Mouse (Mus musculus) hindbrain, embryonic 11.5 days (tissue): Measurements from ENCODE around the gene Paxbp1. TPM values are rescaled to one million over a fixed set of nuclear protein-coding genes. Genes with fewer than 3 reads are reported as not detected.

Experiments
- ATAC-seq: fragments of 200-750 bp; cut with Nextera tagmentation; 2 replicates; pipeline ENCODE4 v1.8.0; 2017; ENCODE audit warnings: mild to moderate bottlenecking, moderate TSS enrichment, moderate library complexity; ENCODE audit not compliant: low FRiP score
- DNase-seq: peaks from one replicate; pipeline ENCODE4 v3.0.0-alpha.2; 2015; ENCODE audit warnings: low spot score
- H3K27ac ChIP-seq: fragments of 300-500 bp; sonication (generic); 2 replicates; pipeline ENCODE4 v1.5.1; 2014; ENCODE audit warnings: mild to moderate bottlenecking, low read depth, low read length
- H3K27me3 ChIP-seq: fragments of 300-500 bp; sonication (generic); 2 replicates; pipeline ENCODE4 v1.6.1; 2014; ENCODE audit warnings: mild to moderate bottlenecking, low read length, moderate library complexity, mixed read lengths; ENCODE audit not compliant: control insufficient read depth, insufficient read depth
- H3K36me3 ChIP-seq: fragments of 300-500 bp; sonication (generic); 2 replicates; pipeline ENCODE4 v1.6.1; 2014; ENCODE audit warnings: mild to moderate bottlenecking, low read length, moderate library complexity, mixed read lengths; ENCODE audit not compliant: control insufficient read depth, insufficient read depth
- H3K4me1 ChIP-seq: fragments of 300-500 bp; sonication (generic); replicated peaks from 2 replicates; pipeline ENCODE4 v1.6.1; 2014; ENCODE audit warnings: low read length, mixed read lengths; ENCODE audit not compliant: control insufficient read depth, insufficient read depth
- H3K4me2 ChIP-seq: fragments of 300-500 bp; sonication (generic); replicated peaks from 2 replicates; pipeline ENCODE4 v1.6.1; 2014; ENCODE audit warnings: mild to moderate bottlenecking, low read depth, low read length
- H3K4me3 ChIP-seq: fragments of 300-500 bp; sonication (generic); 2 replicates; pipeline ENCODE4 v1.5.1; 2014; ENCODE audit warnings: low read depth, low read length
- H3K9ac ChIP-seq: fragments of 300-500 bp; sonication (generic); 2 replicates; pipeline ENCODE4 v1.6.1; 2014; ENCODE audit warnings: low read depth, low read length
- H3K9me3 ChIP-seq: fragments of 300-500 bp; sonication (generic); 2 replicates; pipeline ENCODE4 v1.6.1; 2016; ENCODE audit warnings: low read length; ENCODE audit not compliant: control insufficient read depth
- WGBS: fragments of 180-500 bp; shearing (Covaris S2); extraction: QIAGEN DNeasy Blood & Tissue Kit; methylation state at CpG from one replicate; pipeline ENCODE4 v1.1.7; 2014; 5-methylcytosine and 5-hydroxymethylcytosine counted together
- polyA plus RNA-seq: library from polyadenylated mRNA; unstranded; fragments of >200 nt; fragmentation: Nextera tagmentation; extraction: Ambion mirVana; gene quantifications from 2 replicates; pipeline ENCODE4 v1.2.1, GENCODE M21; 2014

Gene Paxbp1
- polyA plus RNA-seq, 1 experiment from 2014 or later, result 104 TPM

DNA sequence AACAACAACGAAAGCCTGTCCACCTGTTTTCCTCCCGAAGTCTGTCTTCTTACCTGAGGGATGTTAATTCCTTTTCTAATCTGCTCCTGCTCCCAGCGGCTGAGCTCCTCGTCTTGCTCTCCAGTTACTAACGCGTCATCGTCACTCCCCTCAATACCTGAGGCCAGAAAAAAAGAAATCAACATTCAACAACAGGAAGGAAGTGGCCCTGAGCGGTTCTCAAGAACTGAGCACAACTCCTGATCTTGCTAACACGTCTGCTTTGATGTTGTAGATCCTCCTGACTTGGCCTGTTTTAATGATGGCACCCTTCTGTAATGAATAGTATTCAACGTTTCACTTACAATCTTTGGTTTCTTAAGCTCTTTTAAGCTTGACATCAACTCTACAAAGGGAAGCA is 8.5 kb downstream of the Paxbp1 start:
- H3K4me2 ChIP-seq, result no peak overlapping the region
- no peak overlapping the region for H3K4me3 ChIP-seq
- 93% methylated on average over 10 of the region's 10 CpGs for WGBS
- no peak for ATAC-seq
- no peak overlapping the region for H3K9ac ChIP-seq
- H3K9me3 ChIP-seq, result no peaks in the 10 kb centered on the region
- H3K27ac ChIP-seq, result no peak overlapping the region
- DNase-seq, result no peak
- H3K4me1 ChIP-seq, result no peaks in the 10 kb centered on the region
- peaks cover 8% of the 10 kb centered on the region; the same call in 1 of the 2 replicates for H3K36me3 ChIP-seq
- H3K27me3 ChIP-seq, result no peaks in the 10 kb centered on the region

DNA sequence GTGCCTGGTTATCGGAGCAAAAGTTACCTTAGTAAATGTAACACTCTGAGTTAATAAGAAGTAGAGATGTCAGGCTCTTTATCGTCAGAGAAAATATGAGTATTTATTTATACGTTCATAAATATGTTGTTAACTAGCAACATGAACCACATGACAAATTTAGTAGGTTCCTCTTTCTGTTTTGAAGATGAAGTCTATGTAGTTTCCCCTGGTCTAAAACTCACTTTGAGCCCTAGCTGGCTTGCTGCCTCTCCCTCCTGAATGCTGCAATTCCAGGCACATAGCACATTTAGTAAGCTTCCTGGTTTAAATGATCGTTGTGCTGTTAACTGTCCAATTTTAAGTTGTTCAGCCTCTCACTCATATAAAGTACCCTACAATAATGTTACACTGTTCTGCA is 13.6 kb downstream of the Paxbp1 start:
- Histone ChIP-seq H3K4me1 (no peaks in the 10 kb centered on the region), H3K36me3 (peaks cover 14% of the 10 kb centered on the region), H3K27ac (no peak overlapping the region), H3K9ac (no peak overlapping the region), H3K4me2 (no peak overlapping the region), H3K9me3 (no peaks in the 10 kb centered on the region), H3K27me3 (no peaks in the 10 kb centered on the region), H3K4me3 (no peak overlapping the region)
- DNase-seq (no peak), ATAC-seq (no peak)
- WGBS, result 93% methylated on average over 4 of the region's 4 CpGs

DNA sequence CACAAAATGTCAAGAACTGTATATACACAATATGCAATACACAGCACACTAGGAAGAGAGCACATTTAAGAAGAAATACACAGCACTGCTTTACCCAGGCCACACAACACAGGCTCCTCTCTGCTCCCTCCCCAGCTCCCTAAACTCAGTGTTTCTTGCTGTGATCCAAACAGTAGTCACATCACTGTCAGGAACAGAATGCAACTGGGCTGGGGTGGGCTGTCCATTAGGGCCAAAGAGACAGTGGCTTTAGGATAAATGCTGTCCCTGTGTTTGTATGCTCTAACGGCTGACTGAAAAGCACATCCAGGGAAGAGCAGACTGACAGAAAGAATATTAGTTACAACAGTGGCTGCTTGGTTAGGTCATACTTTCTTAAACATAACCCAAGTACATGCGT is 14.4 kb downstream of the Paxbp1 start:
- no peaks in the 10 kb centered on the region for H3K27me3 ChIP-seq

GRCm38 (mm10) chr16:91029161-91029743 is 15.1 kb downstream of the Paxbp1 start:
- Histone ChIP-seq H3K9ac (no peak overlapping the region), H3K27ac (no peak overlapping the region), H3K27me3 (no peaks in the 10 kb centered on the region), H3K4me1 (no peaks in the 10 kb centered on the region), H3K9me3 (no peaks in the 10 kb centered on the region), H3K4me2 (no peak overlapping the region), H3K4me3 (no peak overlapping the region), H3K36me3 (peaks cover 23% of the 10 kb centered on the region)
- no peak for DNase-seq
- WGBS, result 93% methylated on average over 8 of the region's 8 CpGs
- ATAC-seq, result no peak

More for the DNA sequence above, 14.4 kb downstream of the Paxbp1 start:
- Histone ChIP-seq H3K27ac (no peak overlapping the region), H3K9me3 (no peaks in the 10 kb centered on the region), H3K4me3 (no peak overlapping the region), H3K4me2 (no peak overlapping the region), H3K36me3 (peaks cover 18% of the 10 kb centered on the region), H3K9ac (no peak overlapping the region), H3K4me1 (no peaks in the 10 kb centered on the region)
- ATAC-seq (no peak), DNase-seq (no peak)
- WGBS, result 85% methylated on average over 2 of the region's 2 CpGs

DNA sequence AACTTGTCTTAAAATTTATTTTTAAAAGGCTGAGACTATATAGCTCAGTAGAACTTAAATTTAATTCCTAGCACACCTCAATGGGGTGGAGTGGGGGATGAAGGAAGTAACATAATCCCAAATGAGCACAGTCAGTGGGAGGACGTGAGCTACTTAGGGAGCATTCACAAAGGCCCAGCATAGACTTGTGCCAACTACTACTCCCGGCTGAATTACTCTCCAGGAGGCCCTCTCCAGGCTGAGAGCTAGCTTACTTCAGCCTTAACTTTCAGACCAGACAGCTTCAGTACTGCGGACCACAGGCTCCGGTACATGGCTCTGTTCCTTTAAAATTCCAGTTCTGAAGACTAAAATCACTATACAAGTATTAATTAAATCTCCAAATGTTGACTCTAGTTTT is 18.1 kb downstream of the Paxbp1 start:
- ATAC-seq, result no peak
- WGBS, result 89% methylated on average over 4 of the region's 4 CpGs
- H3K27me3 ChIP-seq, result no peaks in the 10 kb centered on the region

GRCm38 (mm10) chr16:91023384-91023783 is 21.0 kb downstream of the Paxbp1 start:
- DNase-seq, result peak; percentile 29
- WGBS, result 81% methylated on average over 1 of the region's 1 CpGs
- peaks cover 38% of the 10 kb centered on the region for H3K36me3 ChIP-seq

More for the DNA sequence above, 18.1 kb downstream of the Paxbp1 start:
- Histone ChIP-seq H3K36me3 (peaks cover 33% of the 10 kb centered on the region), H3K27ac (no peak overlapping the region), H3K9ac (no peak overlapping the region), H3K9me3 (no peaks in the 10 kb centered on the region), H3K4me3 (no peak overlapping the region), H3K4me2 (no peak overlapping the region), H3K4me1 (no peaks in the 10 kb centered on the region)
- no peak for DNase-seq

GRCm38 (mm10) chr16:91020842-91021483 is 23.4 kb downstream of the Paxbp1 start:
- DNase-seq, result no peak
- Histone ChIP-seq H3K9ac (no peak overlapping the region), H3K4me1 (no peaks in the 10 kb centered on the region), H3K27ac (no peak overlapping the region), H3K36me3 (peaks cover 30% of the 10 kb centered on the region), H3K4me3 (no peak overlapping the region), H3K27me3 (no peaks in the 10 kb centered on the region), H3K9me3 (no peaks in the 10 kb centered on the region), H3K4me2 (no peak overlapping the region)
- 94% methylated on average over 10 of the region's 10 CpGs for WGBS
- ATAC-seq, result no peak

More at GRCm38 (mm10) chr16:91023384-91023783, 21.0 kb downstream of the Paxbp1 start:
- H3K9me3 ChIP-seq, result no peaks in the 10 kb centered on the region
- no peak for ATAC-seq
- no peak overlapping the region for H3K9ac ChIP-seq
- H3K27ac ChIP-seq, result no peak overlapping the region
- no peaks in the 10 kb centered on the region for H3K27me3 ChIP-seq
- H3K4me1 ChIP-seq, result no peaks in the 10 kb centered on the region
- no peak overlapping the region for H3K4me3 ChIP-seq
- H3K4me2 ChIP-seq, result no peak overlapping the region

DNA sequence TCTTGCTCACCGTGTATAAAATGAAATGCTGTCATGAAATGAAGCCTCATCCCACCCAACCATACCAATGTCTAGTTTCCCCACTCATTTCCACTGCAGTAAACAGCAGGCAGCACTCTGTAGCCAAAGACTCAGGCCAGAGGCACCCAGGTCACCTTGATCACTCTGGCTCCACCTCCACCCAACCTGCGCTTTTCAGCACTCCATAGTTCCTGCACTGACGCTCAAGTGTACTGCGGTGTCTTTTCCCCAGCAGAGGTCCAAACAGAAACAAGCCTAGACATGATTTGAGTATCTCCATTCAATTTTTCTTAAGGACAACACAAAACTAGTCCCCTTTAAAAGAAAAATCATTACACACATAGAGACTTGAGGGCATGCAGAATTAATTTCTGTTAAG is 24.9 kb downstream of the Paxbp1 start:
- no peak for DNase-seq
- Histone ChIP-seq H3K27ac (no peak overlapping the region), H3K4me3 (no peak overlapping the region), H3K9ac (no peak overlapping the region), H3K9me3 (no peaks in the 10 kb centered on the region), H3K4me2 (no peak overlapping the region), H3K36me3 (peaks cover 21% of the 10 kb centered on the region), H3K4me1 (no peaks in the 10 kb centered on the region), H3K27me3 (no peaks in the 10 kb centered on the region)
- WGBS, result 93% methylated on average over 4 of the region's 4 CpGs
- ATAC-seq, result no peak

GRCm38 (mm10) chr16:91015761-91016160 is 28.6 kb downstream of the Paxbp1 start:
- Histone ChIP-seq H3K4me1 (no peaks in the 10 kb centered on the region), H3K4me3 (no peak overlapping the region), H3K27ac (no peak overlapping the region), H3K4me2 (no peak overlapping the region), H3K9ac (no peak overlapping the region), H3K27me3 (no peaks in the 10 kb centered on the region), H3K36me3 (peaks cover 10% of the 10 kb centered on the region; the same call in 1 of the 2 replicates), H3K9me3 (no peaks in the 10 kb centered on the region)
- ATAC-seq (no peak), DNase-seq (no peak)
- 86% methylated on average over 4 of the region's 4 CpGs for WGBS
